Mouse (Mus musculus) stomach, postnatal 0 days (tissue): Measurements from ENCODE around the gene Utf1.

Experiments
- CTCF ChIP-seq: IDR thresholded peaks from 2 replicates; pipeline ENCODE4 v1.5.1; 2016; ENCODE audit warnings: antibody characterized with exemption, low read depth, mild to moderate bottlenecking, moderate library complexity
- EP300 ChIP-seq: optimal IDR thresholded peaks from 2 replicates; pipeline ENCODE3; 2016; ENCODE audit warnings: antibody characterized with exemption

- TF ChIP-seq CTCF, result no peak
- TF ChIP-seq EP300, result no peak
Measured at GRCm38 (mm10) chr7:139982058-139982457, 38.5 kb downstream of the Utf1 start.
